Mouse (Mus musculus) cerebellum, adult 2 months (tissue): ENCODE data around the gene Lrrc40.

Experiments used
- CTCF ChIP-seq: fragments of 200-500 bp; IDR thresholded peaks from 2 replicates; pipeline ENCODE4 v1.5.1; 2011; ENCODE audit warnings: low read depth, mild to moderate bottlenecking, control low read depth, low read length, moderate library complexity, borderline replicate concordance; ENCODE audit not compliant: insufficient read depth
- POLR2A ChIP-seq: fragments of 200-500 bp; IDR thresholded peaks from 2 replicates; pipeline ENCODE4 v1.6.1; 2011; ENCODE audit warnings: low read length, control low read depth, borderline replicate concordance; ENCODE audit not compliant: insufficient read depth

- TF ChIP-seq POLR2A = no peak
- no peak for TF ChIP-seq CTCF
Observed at GRCm38 (mm10) chr3:158035866-158036265, 596 bp upstream of the Lrrc40 start.
